ENCODE assay signal across 17 mouse cellular contexts in the genomic region with DNA sequence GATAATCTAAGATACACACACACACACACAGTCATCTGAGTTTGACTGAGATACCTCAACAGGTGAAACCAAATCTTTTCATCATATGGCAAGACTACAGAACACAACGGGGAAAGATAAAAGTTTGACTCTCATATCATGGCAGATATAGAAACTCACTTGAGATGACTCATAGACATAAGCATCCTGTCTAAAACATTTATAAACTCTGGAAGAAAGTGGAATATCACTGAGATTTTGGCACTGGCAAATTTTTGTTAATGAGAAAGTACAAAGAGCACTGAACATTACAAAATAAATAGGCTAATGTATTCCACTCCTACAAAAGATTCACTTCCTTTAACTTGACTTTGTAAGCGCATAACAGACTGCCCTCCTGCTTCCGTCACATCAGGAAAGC.
"Had no signal": no experiment of that assay in that cellular context is flagged by ENCODE, and none has a peak within 500 bp of the region (broad histone marks: within the 10 kb centered on the region; RNA-seq: fewer than 3 reads in every experiment).

No protein-coding gene starts in this region.

- DNase-seq: left cerebral cortex, postnatal 4 days; liver; liver, embryonic 13.5 days; liver, postnatal 0 days; lung, adult 18-20 months; lung, adult 2 months; lung, embryonic 14.5 days; lung, postnatal 10 days; lung, postnatal 14 days; lung, postnatal 36 days; lung, postnatal 4 days; midbrain, embryonic 14.5 days had no signal

- ATAC-seq: liver, embryonic 12.5 days; liver, postnatal 0 days; lung, postnatal 0 days; midbrain, embryonic 13.5 days; midbrain, embryonic 15.5 days; midbrain, embryonic 16.5 days had no signal
